Mouse (Mus musculus): ENCODE data around the gene Cgnl1. TPM values are rescaled to one million over a fixed set of nuclear protein-coding genes. Genes with fewer than 3 reads are reported as not detected.

Cgnl1 gene
- polyA plus RNA-seq, 1 experiment from 2014 or later = 54.6 TPM

- Histone ChIP-seq H3K9me3 (replicated peaks) (peaks cover 4% of the 10 kb centered on the region), H3K4me1 (replicated peaks) (peaks cover 76% of the 10 kb centered on the region), H3K27ac (ENCODE audit: poor library complexity, severe bottlenecking) (peak overlapping the region; percentile 25; the same call in 1 of the 2 replicates), H3K4me3 (no peak overlapping the region), H3K9ac (no peak overlapping the region), H3K27me3 (replicated peaks) (no peaks in the 10 kb centered on the region), H3K4me2 (no peak overlapping the region), H3K36me3 (peaks cover 34% of the 10 kb centered on the region)
- ATAC-seq (ENCODE audit: insufficient number of reproducible peaks, low FRiP score) = no peak
- 21% methylated on average over 5 of the region's 5 CpGs for WGBS
Observed at GRCm38 (mm10) chr9:71674476-71674875, 96.9 kb downstream of the Cgnl1 start.

- 95% methylated on average over 4 of the region's 4 CpGs for WGBS
- Histone ChIP-seq H3K36me3 (peaks cover 23% of the 10 kb centered on the region), H3K4me3 (no peak overlapping the region), H3K27ac (ENCODE audit: poor library complexity, severe bottlenecking) (no peak overlapping the region), H3K9me3 (replicated peaks) (peaks cover 4% of the 10 kb centered on the region), H3K4me2 (no peak overlapping the region), H3K27me3 (replicated peaks) (no peaks in the 10 kb centered on the region), H3K9ac (no peak overlapping the region), H3K4me1 (replicated peaks) (peaks cover 77% of the 10 kb centered on the region)
- no peak for ATAC-seq (ENCODE audit: insufficient number of reproducible peaks, low FRiP score)
Observed at GRCm38 (mm10) chr9:71672495-71672894, 98.9 kb downstream of the Cgnl1 start.

GRCm38 (mm10) chr9:71670677-71671076 lies 100.7 kb downstream of the Cgnl1 start:
- peaks cover 4% of the 10 kb centered on the region for H3K9me3 ChIP-seq (replicated peaks)
- no peak overlapping the region for H3K4me2 ChIP-seq
- 25% methylated on average over 5 of the region's 5 CpGs for WGBS
- peak overlapping the region; percentile 68 for H3K27ac ChIP-seq (ENCODE audit: poor library complexity, severe bottlenecking)
- no peak overlapping the region for H3K9ac ChIP-seq
- H3K36me3 ChIP-seq = peaks cover 23% of the 10 kb centered on the region
- peaks cover 77% of the 10 kb centered on the region for H3K4me1 ChIP-seq (replicated peaks)
- H3K27me3 ChIP-seq (replicated peaks) = no peaks in the 10 kb centered on the region
- no peak for ATAC-seq (ENCODE audit: insufficient number of reproducible peaks, low FRiP score)
- H3K4me3 ChIP-seq = no peak overlapping the region

GRCm38 (mm10) chr9:71667616-71668015 lies 103.8 kb downstream of the Cgnl1 start:
- H3K36me3 ChIP-seq = peaks cover 15% of the 10 kb centered on the region
- H3K9me3 ChIP-seq (replicated peaks) = peaks cover 3% of the 10 kb centered on the region
- no peak overlapping the region for H3K4me3 ChIP-seq
- peak overlapping the region; percentile 84 for H3K27ac ChIP-seq (ENCODE audit: poor library complexity, severe bottlenecking)
- H3K27me3 ChIP-seq (replicated peaks) = no peaks in the 10 kb centered on the region
- WGBS = 45% methylated on average over 5 of the region's 5 CpGs
- H3K4me2 ChIP-seq = no peak overlapping the region
- ATAC-seq (ENCODE audit: insufficient number of reproducible peaks, low FRiP score) = no peak
- H3K4me1 ChIP-seq (replicated peaks) = peaks cover 84% of the 10 kb centered on the region
- peak overlapping the region; percentile 15; the same call in 1 of the 2 replicates for H3K9ac ChIP-seq

GRCm38 (mm10) chr9:71666432-71666831 lies 105.0 kb downstream of the Cgnl1 start:
- peak; percentile 33; the same call in 1 of the 2 replicates for ATAC-seq (ENCODE audit: insufficient number of reproducible peaks, low FRiP score)
- WGBS = 23% methylated on average over 6 of the region's 6 CpGs

DNA sequence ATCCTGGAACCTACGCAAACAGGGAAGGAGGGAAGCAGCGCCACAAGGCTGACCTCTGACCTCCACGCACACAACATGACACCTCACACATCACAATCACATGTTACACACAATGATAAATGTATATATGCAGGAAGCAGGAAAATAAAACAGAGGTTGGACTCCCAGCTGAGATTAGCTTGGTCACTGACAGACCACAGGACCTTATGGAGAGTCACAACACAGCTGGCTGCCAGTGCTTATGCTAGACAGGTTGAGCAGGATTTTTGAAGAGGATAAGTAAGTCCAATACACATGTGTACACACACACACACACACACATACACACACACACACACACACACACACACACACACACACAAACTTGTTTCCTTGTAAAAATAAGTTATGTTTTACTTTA lies 105.9 kb downstream of the Cgnl1 start:
- WGBS = 89% methylated on average over 3 of the region's 3 CpGs
- ATAC-seq (ENCODE audit: insufficient number of reproducible peaks, low FRiP score) = no peak
- H3K9me3 ChIP-seq (replicated peaks) = no peaks in the 10 kb centered on the region
- H3K4me1 ChIP-seq (replicated peaks) = peaks cover 89% of the 10 kb centered on the region
- H3K9ac ChIP-seq = no peak overlapping the region
- H3K27ac ChIP-seq (ENCODE audit: poor library complexity, severe bottlenecking) = 0 out of 2 replicates have a peak overlapping the region, but pooled peaks have one; percentile 43
- H3K4me3 ChIP-seq = no peak overlapping the region
- no peaks in the 10 kb centered on the region for H3K27me3 ChIP-seq (replicated peaks)
- peaks cover 6% of the 10 kb centered on the region; the same call in 1 of the 2 replicates for H3K36me3 ChIP-seq
- H3K4me2 ChIP-seq = no peak overlapping the region

More at GRCm38 (mm10) chr9:71666432-71666831, 105.0 kb downstream of the Cgnl1 start:
- Histone ChIP-seq H3K4me2 (peak overlapping the region; percentile 15; the same call in 1 of the 2 replicates), H3K9me3 (replicated peaks) (no peaks in the 10 kb centered on the region), H3K27ac (ENCODE audit: poor library complexity, severe bottlenecking) (peak overlapping the region; percentile 84), H3K27me3 (replicated peaks) (no peaks in the 10 kb centered on the region), H3K4me3 (no peak overlapping the region), H3K36me3 (peaks cover 6% of the 10 kb centered on the region; the same call in 1 of the 2 replicates), H3K9ac (no peak overlapping the region), H3K4me1 (replicated peaks) (peaks cover 89% of the 10 kb centered on the region)

DNA sequence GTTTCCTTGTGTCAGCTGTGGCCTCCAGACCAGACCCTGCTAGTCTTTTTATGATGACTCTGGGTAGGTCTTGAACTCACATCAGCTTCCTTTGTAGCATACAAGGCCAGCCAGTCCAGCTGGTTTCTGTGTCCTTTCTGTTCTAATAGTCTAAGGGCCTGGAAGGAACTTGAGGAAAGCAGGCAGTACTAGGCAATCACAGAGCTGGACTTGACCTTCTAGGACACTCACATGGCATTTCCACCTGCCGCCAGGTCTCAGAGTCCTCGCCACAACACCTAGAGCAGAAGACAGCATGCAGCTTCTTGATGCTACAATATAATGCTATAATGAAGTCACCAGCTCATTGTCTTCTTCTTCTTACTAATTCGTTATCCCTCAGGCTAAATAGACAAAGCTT lies 106.5 kb downstream of the Cgnl1 start:
- Histone ChIP-seq H3K27ac (ENCODE audit: poor library complexity, severe bottlenecking) (0 out of 2 replicates have a peak overlapping the region, but pooled peaks have one; percentile 83), H3K9ac (no peak overlapping the region), H3K27me3 (replicated peaks) (no peaks in the 10 kb centered on the region), H3K4me1 (replicated peaks) (peaks cover 89% of the 10 kb centered on the region), H3K36me3 (peaks cover 6% of the 10 kb centered on the region; the same call in 1 of the 2 replicates), H3K4me3 (no peak overlapping the region), H3K4me2 (no peak overlapping the region), H3K9me3 (replicated peaks) (no peaks in the 10 kb centered on the region)
- ATAC-seq (ENCODE audit: insufficient number of reproducible peaks, low FRiP score) = no peak
- WGBS = 84% methylated on average over 3 of the region's 3 CpGs

GRCm38 (mm10) chr9:71663421-71664217 lies 107.8 kb downstream of the Cgnl1 start:
- Histone ChIP-seq H3K27ac (ENCODE audit: poor library complexity, severe bottlenecking) (peak overlapping the region; percentile 83), H3K9ac (no peak overlapping the region)
- ATAC-seq (ENCODE audit: insufficient number of reproducible peaks, low FRiP score) = peak; percentile 66; the same call in 1 of the 2 replicates

DNA sequence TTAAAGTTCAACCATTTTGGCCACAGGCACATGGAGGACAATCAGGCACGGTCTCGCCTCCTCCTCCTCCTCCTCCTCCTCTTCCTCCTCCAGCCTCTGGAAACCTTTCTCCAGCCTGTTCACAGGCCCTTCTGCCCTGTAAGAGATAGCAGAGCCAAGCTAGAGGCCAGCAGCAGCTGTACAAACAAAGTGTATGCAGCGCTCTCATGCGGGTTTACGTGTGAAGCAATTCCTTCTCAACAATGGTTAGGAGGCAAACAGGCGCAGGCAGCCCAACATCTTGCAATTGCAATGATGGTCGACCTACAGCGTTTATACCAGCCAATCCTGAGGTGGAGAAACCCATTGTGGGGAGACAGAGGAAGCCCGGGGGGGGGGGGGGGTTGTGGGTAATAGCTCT lies 110.9 kb downstream of the Cgnl1 start:
- Histone ChIP-seq H3K36me3 (peaks cover 30% of the 10 kb centered on the region), H3K4me2 (no peak overlapping the region), H3K4me1 (replicated peaks) (peaks cover 64% of the 10 kb centered on the region), H3K4me3 (no peak overlapping the region), H3K9me3 (replicated peaks) (peaks cover 6% of the 10 kb centered on the region; the same call in 1 of the 2 replicates), H3K27me3 (replicated peaks) (no peaks in the 10 kb centered on the region), H3K27ac (ENCODE audit: poor library complexity, severe bottlenecking) (peak overlapping the region; percentile 81), H3K9ac (no peak overlapping the region)
- ATAC-seq (ENCODE audit: insufficient number of reproducible peaks, low FRiP score) = peak; percentile 75
- 23% methylated on average over 9 of the region's 9 CpGs for WGBS

More at GRCm38 (mm10) chr9:71663421-71664217, 107.8 kb downstream of the Cgnl1 start:
- H3K4me3 ChIP-seq = no peak overlapping the region
- WGBS = 43% methylated on average over 11 of the region's 11 CpGs
- no peak overlapping the region; the same call in 1 of the 2 replicates for H3K4me2 ChIP-seq
- H3K4me1 ChIP-seq (replicated peaks) = peaks cover 87% of the 10 kb centered on the region
- H3K27me3 ChIP-seq (replicated peaks) = no peaks in the 10 kb centered on the region
- peaks cover 8% of the 10 kb centered on the region; the same call in 1 of the 2 replicates for H3K36me3 ChIP-seq
- no peaks in the 10 kb centered on the region for H3K9me3 ChIP-seq (replicated peaks)

- peak overlapping the region; percentile 81 for H3K27ac ChIP-seq (ENCODE audit: poor library complexity, severe bottlenecking)
- peaks cover 35% of the 10 kb centered on the region for H3K36me3 ChIP-seq
- H3K4me3 ChIP-seq = no peak overlapping the region
- H3K9me3 ChIP-seq (replicated peaks) = peaks cover 6% of the 10 kb centered on the region; the same call in 1 of the 2 replicates
- H3K4me2 ChIP-seq = no peak overlapping the region
- no peak for ATAC-seq (ENCODE audit: insufficient number of reproducible peaks, low FRiP score)
- H3K27me3 ChIP-seq (replicated peaks) = no peaks in the 10 kb centered on the region
- WGBS = 49% methylated on average over 5 of the region's 5 CpGs
- no peak overlapping the region for H3K9ac ChIP-seq
- peaks cover 68% of the 10 kb centered on the region for H3K4me1 ChIP-seq (replicated peaks)
Observed at GRCm38 (mm10) chr9:71659681-71660080, 111.7 kb downstream of the Cgnl1 start.

GRCm38 (mm10) chr9:71657199-71657598 lies 114.2 kb downstream of the Cgnl1 start:
- Histone ChIP-seq H3K4me1 (replicated peaks) (peaks cover 51% of the 10 kb centered on the region), H3K36me3 (peaks cover 54% of the 10 kb centered on the region), H3K4me2 (no peak overlapping the region), H3K9ac (no peak overlapping the region), H3K27ac (ENCODE audit: poor library complexity, severe bottlenecking) (no peak overlapping the region), H3K27me3 (replicated peaks) (no peaks in the 10 kb centered on the region), H3K9me3 (replicated peaks) (peaks cover 6% of the 10 kb centered on the region; the same call in 1 of the 2 replicates), H3K4me3 (no peak overlapping the region)
- 95% methylated on average over 1 of the region's 1 CpGs for WGBS
- ATAC-seq (ENCODE audit: insufficient number of reproducible peaks, low FRiP score) = no peak

All from heart, embryonic 12.5 days (tissue).